Mouse (Mus musculus) MEL (cell line): Measurements from ENCODE around the gene Tnrc18. TPM values are rescaled to one million over a fixed set of nuclear protein-coding genes. Genes with fewer than 3 reads are reported as not detected.

Experiments used
- DNase-seq: peaks from one replicate; pipeline ENCODE4 v3.0.0; 2011; ENCODE audit warnings: low read depth, low spot score
- H3K27ac ChIP-seq: 2 replicates; pipeline ENCODE4 v1.5.1; 2012; ENCODE audit warnings: low read depth, mild to moderate bottlenecking, control low read depth, low read length, moderate library complexity; ENCODE audit not compliant: control insufficient read depth
- H3K27me3 ChIP-seq, 2 experiments: fragments of 150-350 bp in 1 of 2; sonication (generic) in 1 of 2; 2 replicates each; pipeline ENCODE4 v1.6.1; 2012; ENCODE audit warnings: low read length in 2 of 2, mild to moderate bottlenecking in 2 of 2, improper control_type of control experiment in 1 of 2, moderate library complexity in 1 of 2; ENCODE audit not compliant: insufficient read depth in 2 of 2, control insufficient read depth in 1 of 2
- H3K36me3 ChIP-seq, 2 experiments: 2 replicates each; pipeline ENCODE4 v1.6.1; 2012 to 2014; ENCODE audit warnings: low read length in 2 of 2, improper control_type of control experiment in 1 of 2, inconsistent platforms in 1 of 2, mild to moderate bottlenecking in 1 of 2; ENCODE audit not compliant: insufficient read depth in 2 of 2, control insufficient read depth in 1 of 2
- H3K4me1 ChIP-seq, 2 experiments: fragments of 150-350 bp in 1 of 2; sonication (generic) in 1 of 2; 2 replicates each; pipeline ENCODE4 v1.6.1; 2012; ENCODE audit warnings: low read length in 2 of 2, improper control_type of control experiment in 1 of 2, mild to moderate bottlenecking in 1 of 2; ENCODE audit not compliant: insufficient read depth in 2 of 2, control insufficient read depth in 1 of 2
- H3K4me3 ChIP-seq, 2 experiments: fragments of 150-350 bp in 1 of 2; sonication (generic) in 1 of 2; 2 replicates each; pipeline ENCODE4 v1.5.1; 2012; ENCODE audit warnings: low read depth in 2 of 2, low read length in 2 of 2, mild to moderate bottlenecking in 2 of 2, moderate library complexity in 2 of 2, control low read depth in 1 of 2, improper control_type of control experiment in 1 of 2; ENCODE audit not compliant: control insufficient read depth in 1 of 2, insufficient read depth in 1 of 2
- H3K79me2 ChIP-seq: 2 replicates; pipeline ENCODE4 v1.6.1; 2012; ENCODE audit warnings: mild to moderate bottlenecking, low read length, moderate library complexity; ENCODE audit not compliant: control insufficient read depth, poor library complexity, insufficient read depth
- H3K9ac ChIP-seq: 2 replicates; pipeline ENCODE4 v1.6.1; 2012; ENCODE audit warnings: low read depth, mild to moderate bottlenecking, control low read depth, low read length, moderate library complexity; ENCODE audit not compliant: control insufficient read depth, poor library complexity, severe bottlenecking
- H3K9me3 ChIP-seq: fragments of 150-350 bp; sonication (generic); replicated peaks from 2 replicates; pipeline ENCODE4 v1.6.1; 2012; ENCODE audit warnings: mild to moderate bottlenecking, low read length, improper control_type of control experiment, moderate library complexity; ENCODE audit not compliant: insufficient read depth
- CHD2 ChIP-seq: IDR thresholded peaks from 2 replicates; pipeline ENCODE4 v1.6.1; 2011; ENCODE audit warnings: low read length, improper control_type of control experiment
- CTCF ChIP-seq, 3 experiments: IDR thresholded peaks in 2 of 3; conservative IDR thresholded peaks in 1 of 3; 2 replicates each; pipeline ENCODE4 v1.5.1; 2011 to 2012; ENCODE audit warnings: low read length in 3 of 3, low read depth in 2 of 3, mild to moderate bottlenecking in 2 of 3, improper control_type of control experiment in 1 of 3, inconsistent platforms in 1 of 3, mixed read lengths in 1 of 3, moderate library complexity in 1 of 3; ENCODE audit not compliant: control insufficient read depth in 1 of 3, insufficient read depth in 1 of 3, poor library complexity in 1 of 3, severe bottlenecking in 1 of 3
- ELF1 ChIP-seq: IDR thresholded peaks from 2 replicates; pipeline ENCODE4 v1.6.1; 2014; ENCODE audit warnings: low read depth, mild to moderate bottlenecking, inconsistent platforms, low read length, improper control_type of control experiment, moderate library complexity
- JUND ChIP-seq: IDR thresholded peaks from 2 replicates; pipeline ENCODE4 v1.6.1; 2011; ENCODE audit warnings: low read depth, mild to moderate bottlenecking, improper control_type of control experiment, low read length
- MAFK ChIP-seq: IDR thresholded peaks from 2 replicates; pipeline ENCODE4 v1.6.1; 2011; ENCODE audit warnings: low read depth, mild to moderate bottlenecking, low read length, improper control_type of control experiment, borderline replicate concordance
- MAX ChIP-seq: IDR thresholded peaks from 2 replicates; pipeline ENCODE4 v1.6.1; 2011; ENCODE audit warnings: low read length, improper control_type of control experiment
- MEF2A ChIP-seq: IDR thresholded peaks from 2 replicates; pipeline ENCODE4 v1.6.1; 2014; ENCODE audit warnings: low read depth, mild to moderate bottlenecking, inconsistent platforms, low read length, improper control_type of control experiment; ENCODE audit not compliant: poor library complexity, insufficient replicate concordance, severe bottlenecking; ENCODE audit errors: extremely low read depth
- MYC ChIP-seq: IDR thresholded peaks from 2 replicates; pipeline ENCODE4 v1.6.1; 2011; ENCODE audit warnings: low read depth, mild to moderate bottlenecking, low read length, improper control_type of control experiment, moderate library complexity
- RAD21 ChIP-seq: IDR thresholded peaks from 2 replicates; pipeline ENCODE4 v1.6.1; 2011; ENCODE audit warnings: mild to moderate bottlenecking, low read depth, low read length, improper control_type of control experiment
- RCOR1 ChIP-seq: IDR thresholded peaks from 2 replicates; pipeline ENCODE4 v1.6.1; 2012; ENCODE audit warnings: low read depth, mild to moderate bottlenecking, inconsistent platforms, low read length, improper control_type of control experiment
- SMC3 ChIP-seq: IDR thresholded peaks from 2 replicates; pipeline ENCODE4 v1.6.1; 2011; ENCODE audit warnings: low read depth, low read length, improper control_type of control experiment
- TAL1 ChIP-seq: IDR thresholded peaks from 2 replicates; pipeline ENCODE4 v1.6.1; 2012; ENCODE audit warnings: mild to moderate bottlenecking, inconsistent platforms, low read length, moderate library complexity, mixed read lengths
- ZC3H11A ChIP-seq: IDR thresholded peaks from 2 replicates; pipeline ENCODE4 v1.6.1; 2012; ENCODE audit warnings: low read depth, mild to moderate bottlenecking, inconsistent platforms, low read length, improper control_type of control experiment
- ZKSCAN1 ChIP-seq: IDR thresholded peaks from 2 replicates; pipeline ENCODE4 v1.6.1; 2012; ENCODE audit warnings: low read depth, mild to moderate bottlenecking, inconsistent platforms, low read length, improper control_type of control experiment, moderate library complexity
- polyA plus RNA-seq, 2 experiments: library from polyadenylated mRNA; stranded (reverse) in 1 of 2; unstranded in 1 of 2; fragments of >175 nt in 1 of 2; fragments of >200 nt in 1 of 2; gene quantifications; 2 replicates each; pipeline versions ENCODE4 v1.2.1 to v1.2.4; 2012; ENCODE audit warnings: low replicate concordance in 2 of 2, low read depth in 1 of 2; ENCODE audit not compliant: insufficient read length in 2 of 2, insufficient read depth in 1 of 2, missing spikeins in 1 of 2
- total RNA-seq: library from RNA; depleted of rRNA; stranded (reverse); fragments of 300-350 nt; gene quantifications from 2 replicates; pipeline ENCODE4 v1.2.3, GENCODE M21; 2012

The Tnrc18 gene
- total and polyA plus RNA-seq, 3 experiments: 0.31 to 3.4 TPM; not detected in 1

DNA sequence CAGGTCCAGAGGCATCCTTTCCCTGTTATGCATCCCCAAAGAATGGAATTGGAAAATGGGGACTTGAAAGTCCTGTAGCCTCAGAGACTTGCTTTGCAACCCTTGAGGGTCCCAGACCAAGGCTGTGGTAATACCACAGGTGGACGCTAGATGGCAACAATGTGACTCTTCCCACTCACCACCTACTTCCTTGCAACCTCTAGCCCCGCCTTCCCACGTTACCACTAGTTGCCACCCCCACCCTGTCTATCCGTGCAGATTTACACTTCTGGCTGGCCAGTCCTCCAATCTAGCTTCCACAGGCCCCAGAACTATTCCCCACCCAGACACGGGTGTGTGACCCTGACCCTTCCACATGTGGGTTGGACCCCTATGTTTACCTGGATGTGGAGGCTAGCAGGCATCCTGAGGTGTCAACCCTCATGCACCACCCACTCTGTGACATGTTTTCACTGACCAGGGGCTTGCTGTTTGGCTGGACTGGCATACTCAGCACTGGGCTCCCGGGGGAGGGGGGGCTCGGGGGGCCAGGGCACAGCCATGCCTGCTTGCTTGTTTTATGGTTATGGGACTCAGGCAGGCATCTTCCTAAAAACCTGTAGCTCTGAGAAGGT is 93.8 kb downstream of the Tnrc18 start:
- DNase-seq: peak; percentile 75
- Histone ChIP-seq H3K9me3 (no peaks in the 10 kb centered on the region), H3K9ac (no peak overlapping the region), H3K4me3 (peak overlapping the region; percentile 3 to 38; a peak in 2 of 4 replicates), H3K79me2 (no peaks in the 10 kb centered on the region), H3K36me3 (no peaks in the 10 kb centered on the region), H3K27me3 (no peaks in the 10 kb centered on the region), H3K4me1 (no peaks in the 10 kb centered on the region), H3K27ac (no peak overlapping the region)
- TF ChIP-seq RCOR1: no peak
- no peak for TF ChIP-seq MYC
- peak; percentile 68 for TF ChIP-seq ZC3H11A
- 0 out of 2 replicates have a peak, but pooled peaks have one; percentile 23 for TF ChIP-seq ELF1
- peak; percentile 79 for TF ChIP-seq RAD21
- TF ChIP-seq CTCF (IDR thresholded peaks at IDR 0.05 in 2 of 3, conservative IDR thresholded peaks at IDR 0.05 in 1 of 3; ENCODE audit: control insufficient read depth in 1 of 3, insufficient read depth in 1 of 3, low read depth in 2 of 3, low read length in 3 of 3, poor library complexity in 1 of 3, severe bottlenecking in 1 of 3): peak; percentile 82 to 98 (median 86)
- TF ChIP-seq MAX: 0 out of 2 replicates have a peak, but pooled peaks have one; percentile 21
- TF ChIP-seq SMC3: peak; percentile 84

DNA sequence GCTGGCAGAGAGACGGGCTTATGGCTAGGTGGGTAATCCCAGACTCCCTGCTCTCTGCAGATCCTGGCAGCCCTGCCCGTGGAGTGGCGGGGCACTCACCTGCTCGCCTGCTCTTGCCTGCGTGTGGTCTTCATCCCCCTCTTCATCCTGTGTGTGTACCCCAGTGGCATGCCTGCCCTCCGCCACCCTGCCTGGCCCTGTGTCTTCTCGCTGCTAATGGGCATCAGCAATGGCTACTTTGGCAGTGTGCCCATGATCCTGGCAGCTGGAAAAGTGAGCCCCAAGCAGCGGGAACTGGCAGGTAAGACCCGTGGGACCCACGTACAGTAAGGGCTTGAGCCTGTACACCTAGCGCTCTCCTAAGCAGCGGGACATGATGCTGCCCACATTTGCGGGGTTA is 97.6 kb downstream of the Tnrc18 start:
- Histone ChIP-seq H3K9me3 (no peaks in the 10 kb centered on the region), H3K9ac (no peak overlapping the region), H3K27me3 (no peaks in the 10 kb centered on the region), H3K27ac (no peak overlapping the region), H3K4me3 (no peak overlapping the region), H3K36me3 (no peaks in the 10 kb centered on the region), H3K4me1 (no peaks in the 10 kb centered on the region), H3K79me2 (no peaks in the 10 kb centered on the region)
- TF ChIP-seq JUND (no peak), MEF2A (no peak), CHD2 (no peak), MAX (no peak), RCOR1 (no peak), MAFK (no peak)
- DNase-seq: no peak

DNA sequence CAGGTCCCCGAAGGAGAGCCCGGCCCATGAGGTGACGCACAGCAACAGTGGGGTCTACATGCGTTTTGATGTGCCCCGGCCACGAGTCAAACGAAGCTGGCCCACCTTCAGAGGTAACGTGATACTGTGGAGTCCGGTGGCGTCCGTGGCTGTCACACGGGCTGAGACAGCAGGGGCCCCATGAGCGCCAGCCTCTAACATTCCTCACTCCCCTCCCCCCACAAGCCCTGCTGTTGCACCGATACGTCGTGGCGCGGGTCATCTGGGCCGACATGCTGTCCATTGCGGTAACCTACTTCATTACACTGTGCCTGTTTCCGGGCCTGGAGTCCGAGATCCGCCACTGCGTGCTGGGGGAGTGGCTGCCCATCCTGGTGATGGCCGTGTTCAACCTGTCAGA is 99.0 kb downstream of the Tnrc18 start:
- Histone ChIP-seq H3K36me3 (no peaks in the 10 kb centered on the region), H3K27ac (no peak overlapping the region), H3K4me3 (no peak overlapping the region), H3K79me2 (no peaks in the 10 kb centered on the region), H3K9ac (no peak overlapping the region), H3K4me1 (no peaks in the 10 kb centered on the region), H3K9me3 (no peaks in the 10 kb centered on the region), H3K27me3 (no peaks in the 10 kb centered on the region)
- DNase-seq: no peak
- TF ChIP-seq TAL1 (no peak), ZKSCAN1 (no peak), CTCF (IDR thresholded peaks at IDR 0.05 in 2 of 3, conservative IDR thresholded peaks at IDR 0.05 in 1 of 3; ENCODE audit: control insufficient read depth in 1 of 3, insufficient read depth in 1 of 3, low read depth in 2 of 3, low read length in 3 of 3, poor library complexity in 1 of 3, severe bottlenecking in 1 of 3) (no peak), ZC3H11A (no peak)
